Mouse (Mus musculus): ENCODE results near the gene Dbf4.

The Dbf4 gene

DNA sequence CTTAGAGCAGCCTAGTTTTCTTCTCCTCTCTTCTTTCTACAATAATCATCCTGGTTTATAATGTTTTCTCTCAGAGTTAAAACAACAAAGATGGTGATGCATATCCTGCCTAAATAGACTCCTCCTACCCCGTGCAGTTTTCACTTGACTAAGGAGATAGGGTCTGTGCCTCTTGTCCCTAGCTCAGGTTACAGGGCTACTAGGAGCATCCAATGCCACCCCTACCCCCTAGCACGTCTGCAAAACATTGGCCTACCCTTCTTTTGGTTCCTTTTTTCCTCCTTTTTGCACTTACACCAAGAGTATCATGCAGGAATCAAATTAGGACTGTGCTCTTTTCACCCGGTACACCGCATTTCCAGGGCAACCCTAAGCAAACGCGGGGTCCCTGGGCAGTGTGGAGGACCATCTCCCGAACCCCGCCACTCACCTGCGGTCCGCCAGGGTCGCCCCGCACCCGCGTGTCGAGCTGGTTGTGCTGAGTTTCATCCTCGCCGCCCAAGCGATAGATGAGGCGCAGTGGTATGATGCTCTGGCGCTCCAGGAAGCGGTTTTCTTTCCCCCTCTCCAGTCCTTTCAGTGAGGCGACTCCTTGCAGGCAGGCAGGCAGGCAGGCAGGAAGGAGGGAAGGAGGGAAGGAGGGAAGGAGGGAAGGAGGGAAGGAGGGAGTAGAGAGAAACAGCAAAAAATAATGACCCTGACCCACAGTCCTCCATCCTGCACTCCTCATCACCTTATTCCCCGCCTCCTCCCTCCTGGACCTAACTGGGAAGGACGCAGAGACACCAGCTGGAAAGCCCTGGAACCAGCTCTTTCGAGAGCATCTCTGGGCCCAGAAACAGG is 55.5 kb downstream of the Dbf4 start:
- peak; percentile 24 to 31 for DNase-seq (ENCODE audit: low spot score in 2 of 2)

DNA sequence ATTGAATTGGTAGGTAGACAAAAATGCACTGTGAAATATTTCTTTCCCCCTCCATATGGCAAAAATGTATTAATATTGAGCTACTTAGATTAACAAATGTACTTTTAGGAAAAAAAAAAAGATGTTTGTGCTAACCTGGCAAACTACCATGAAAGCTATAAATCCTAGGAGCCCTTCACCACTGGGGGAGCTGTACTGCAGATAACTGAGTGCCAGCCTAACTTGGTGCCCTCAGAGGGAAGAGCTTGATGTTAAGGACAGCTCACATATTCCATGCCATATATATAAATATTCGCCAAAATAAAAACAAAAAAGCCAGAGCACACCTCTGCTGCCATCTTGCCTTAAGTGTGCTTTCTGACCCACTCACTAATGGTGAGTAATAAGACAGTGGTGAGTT is 60.2 kb downstream of the Dbf4 start:
- no peak for DNase-seq (ENCODE audit: low spot score in 2 of 2)

DNA sequence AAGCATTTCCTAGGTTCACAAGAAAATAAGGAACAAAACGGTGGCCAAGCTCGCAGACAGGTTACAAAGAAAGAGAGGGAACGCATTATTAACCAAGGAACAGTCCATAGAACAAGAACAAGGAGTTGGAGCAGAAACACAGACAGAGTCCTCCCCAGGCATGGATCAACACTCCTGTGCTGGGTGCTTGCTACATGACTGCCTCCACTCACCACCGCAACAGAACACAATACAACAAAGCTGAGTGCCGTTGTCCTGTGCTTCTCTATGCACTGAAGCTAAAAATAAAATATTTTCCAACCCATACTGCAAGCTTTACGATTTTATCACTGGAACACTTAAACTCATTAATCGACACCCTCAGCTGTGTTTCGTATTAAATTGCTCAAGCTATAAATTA is 64.8 kb downstream of the Dbf4 start:
- DNase-seq (ENCODE audit: low spot score in 2 of 2), result no peak

DNA sequence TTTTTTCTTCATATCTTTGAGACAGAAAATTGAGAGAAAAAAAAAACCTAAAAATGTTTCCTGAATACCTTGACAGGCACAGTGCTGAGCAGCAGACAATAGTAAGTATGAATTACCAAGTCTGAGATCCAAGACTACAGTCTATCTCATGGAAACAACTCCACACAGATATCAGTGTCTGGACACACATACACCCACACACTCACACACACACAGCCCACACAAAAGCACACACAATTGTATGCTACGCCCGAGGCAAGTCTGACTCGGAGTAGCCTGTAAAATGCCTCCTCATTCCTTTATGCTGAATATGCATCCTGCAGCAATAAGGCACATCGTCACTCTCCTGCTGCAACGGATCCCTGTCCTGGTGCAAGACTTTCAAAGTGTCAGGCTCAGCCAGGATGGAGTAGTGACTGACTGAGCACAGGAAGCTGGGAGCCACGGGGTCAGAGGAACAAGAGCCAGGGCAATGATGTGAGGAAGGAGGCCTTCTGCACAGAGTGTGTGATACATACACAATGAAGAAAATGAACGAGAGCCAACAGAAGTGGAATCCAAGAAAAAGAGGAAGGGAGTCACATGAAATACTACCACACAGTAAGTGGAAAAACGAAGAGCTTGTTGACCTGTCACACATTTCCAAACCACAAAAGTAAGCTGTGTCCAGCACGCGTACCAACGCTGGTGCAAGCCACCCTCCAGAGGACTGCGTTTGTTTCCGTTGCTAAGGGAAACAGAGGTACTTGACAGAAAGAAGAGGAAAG is 65.4 kb downstream of the Dbf4 start:
- no peak for DNase-seq (ENCODE audit: low spot score in 2 of 2)

DNA sequence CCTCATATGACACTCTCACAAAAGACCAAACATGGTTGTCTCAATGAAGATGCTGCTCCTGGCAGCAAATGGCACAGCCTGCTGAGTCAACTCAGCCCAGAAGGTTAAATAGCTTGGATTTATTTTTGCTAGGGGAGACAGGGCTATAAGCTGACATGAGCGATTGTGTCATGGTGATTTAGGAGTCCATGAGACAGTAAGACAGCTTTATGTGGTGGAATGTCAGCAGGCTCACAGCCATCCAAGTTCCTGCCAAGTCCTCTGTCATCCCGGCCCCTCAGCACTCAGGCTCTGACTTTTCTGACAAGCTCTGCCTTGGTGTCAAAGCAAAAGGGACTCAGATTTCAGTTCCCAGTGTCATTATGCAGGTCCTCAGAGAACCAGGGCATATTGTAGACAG is 66.2 kb downstream of the Dbf4 start:
- DNase-seq (ENCODE audit: low spot score in 2 of 2), result no peak

DNA sequence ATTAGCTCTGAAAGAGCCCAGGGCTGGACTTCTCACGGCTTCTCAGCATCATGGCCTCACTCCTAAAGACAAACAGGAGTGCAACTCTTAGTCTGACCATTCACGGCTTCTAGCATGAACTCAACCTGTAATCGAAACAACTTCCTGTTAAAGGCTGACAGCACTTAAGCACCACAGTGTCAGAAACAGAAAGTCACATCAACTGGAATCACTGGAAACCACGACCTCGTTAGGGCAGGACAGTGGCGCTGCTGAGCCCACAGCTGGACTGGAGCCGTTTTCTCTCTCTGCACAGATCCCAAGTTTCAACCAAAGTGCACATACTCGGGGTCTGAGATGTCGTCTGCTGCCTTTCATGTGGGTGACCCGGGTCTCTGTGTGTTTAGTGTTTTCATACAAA is 73.0 kb downstream of the Dbf4 start:
- DNase-seq (ENCODE audit: low spot score in 2 of 2), result no peak
